Mouse (Mus musculus) neural tube, embryonic 13.5 days (tissue): ENCODE data around the gene Vegfa. TPM values are rescaled to one million over a fixed set of nuclear protein-coding genes. Genes with fewer than 3 reads are reported as not detected.

Experiments
- ATAC-seq: fragments of 200-750 bp; cut with Nextera tagmentation; 2 replicates; pipeline ENCODE4 v1.8.0; 2017; ENCODE audit warnings: low read depth, mild to moderate bottlenecking, moderate TSS enrichment, moderate library complexity
- H3K27ac ChIP-seq: fragments of 300-500 bp; sonication (generic); replicated peaks from 2 replicates; pipeline ENCODE4 v1.5.1; 2015; ENCODE audit warnings: moderate library complexity, mild to moderate bottlenecking, inconsistent platforms
- H3K27me3 ChIP-seq: fragments of 300-500 bp; sonication (generic); 2 replicates; pipeline ENCODE4 v1.6.1; 2015; ENCODE audit warnings: mild to moderate bottlenecking, inconsistent platforms
- H3K36me3 ChIP-seq: fragments of 300-500 bp; sonication (generic); 2 replicates; pipeline ENCODE4 v1.6.1; 2015; ENCODE audit warnings: mild to moderate bottlenecking, inconsistent platforms
- H3K4me1 ChIP-seq: fragments of 300-500 bp; sonication (generic); replicated peaks from 2 replicates; pipeline ENCODE4 v1.6.1; 2015; ENCODE audit warnings: inconsistent platforms
- H3K4me2 ChIP-seq: fragments of 300-500 bp; sonication (generic); 2 replicates; pipeline ENCODE4 v1.6.1; 2015; ENCODE audit warnings: inconsistent platforms, mild to moderate bottlenecking, moderate library complexity
- H3K4me3 ChIP-seq: fragments of 300-500 bp; sonication (generic); 2 replicates; pipeline ENCODE4 v1.5.1; 2015; ENCODE audit warnings: mild to moderate bottlenecking, inconsistent platforms
- H3K9ac ChIP-seq: fragments of 300-500 bp; sonication (generic); 2 replicates; pipeline ENCODE4 v1.6.1; 2015; ENCODE audit warnings: moderate library complexity, mild to moderate bottlenecking, inconsistent platforms
- H3K9me3 ChIP-seq: fragments of 300-500 bp; sonication (generic); 2 replicates; pipeline ENCODE4 v1.6.1; 2016; ENCODE audit warnings: inconsistent platforms
- WGBS: fragments of 180-500 bp; shearing (Covaris S2); methylation state at CpG from one replicate; pipeline ENCODE4 v1.1.7; 2015; 5-methylcytosine and 5-hydroxymethylcytosine counted together
- polyA plus RNA-seq: library from polyadenylated mRNA; unstranded; fragments of >200 nt; fragmentation: Nextera tagmentation; extraction: Ambion mirVana; gene quantifications from 2 replicates; pipeline ENCODE4 v1.2.1, GENCODE M21; 2015

Gene Vegfa
- polyA plus RNA-seq, 1 experiment from 2014 or later: 3.0 TPM

- H3K4me2 ChIP-seq: no peak overlapping the region
- H3K9ac ChIP-seq: no peak overlapping the region
- ATAC-seq: no peak
- H3K4me3 ChIP-seq: no peak overlapping the region
- H3K36me3 ChIP-seq: peaks cover 71% of the 10 kb centered on the region
- H3K9me3 ChIP-seq: no peaks in the 10 kb centered on the region
- no peaks in the 10 kb centered on the region for H3K27me3 ChIP-seq
- WGBS: 84% methylated on average over 6 of the region's 6 CpGs
- H3K4me1 ChIP-seq: peaks cover 21% of the 10 kb centered on the region
- H3K27ac ChIP-seq: 0 out of 2 replicates have a peak overlapping the region, but pooled peaks have one; percentile 23
Observed at GRCm38 (mm10) chr17:46022934-46023333, 9.2 kb downstream of the Vegfa start.

- WGBS: 86% methylated on average over 4 of the region's 4 CpGs
- Histone ChIP-seq H3K27me3 (no peaks in the 10 kb centered on the region), H3K36me3 (peaks cover 77% of the 10 kb centered on the region), H3K4me3 (no peak overlapping the region), H3K27ac (0 out of 2 replicates have a peak overlapping the region, but pooled peaks have one; percentile 23), H3K9me3 (no peaks in the 10 kb centered on the region), H3K9ac (no peak overlapping the region), H3K4me1 (peaks cover 16% of the 10 kb centered on the region), H3K4me2 (no peak overlapping the region)
- ATAC-seq: no peak
Observed at GRCm38 (mm10) chr17:46022427-46022826, 9.7 kb downstream of the Vegfa start.

- Histone ChIP-seq H3K27ac (no peak overlapping the region), H3K4me1 (peaks cover 9% of the 10 kb centered on the region), H3K27me3 (no peaks in the 10 kb centered on the region), H3K9ac (no peak overlapping the region), H3K4me2 (no peak overlapping the region), H3K9me3 (no peaks in the 10 kb centered on the region), H3K36me3 (peaks cover 77% of the 10 kb centered on the region), H3K4me3 (no peak overlapping the region)
- ATAC-seq: no peak
- 96% methylated on average over 9 of the region's 9 CpGs for WGBS
Observed at GRCm38 (mm10) chr17:46021760-46022159, 10.4 kb downstream of the Vegfa start.

GRCm38 (mm10) chr17:46021173-46021572, 11.0 kb downstream of the Vegfa start:
- H3K4me2 ChIP-seq: no peak overlapping the region
- no peaks in the 10 kb centered on the region for H3K27me3 ChIP-seq
- no peaks in the 10 kb centered on the region for H3K9me3 ChIP-seq
- peaks cover 3% of the 10 kb centered on the region for H3K4me1 ChIP-seq
- peaks cover 83% of the 10 kb centered on the region for H3K36me3 ChIP-seq
- 93% methylated on average over 7 of the region's 7 CpGs for WGBS
- H3K27ac ChIP-seq: no peak overlapping the region
- H3K9ac ChIP-seq: no peak overlapping the region
- no peak for ATAC-seq
- H3K4me3 ChIP-seq: no peak overlapping the region

- no peak overlapping the region for H3K4me2 ChIP-seq
- H3K9ac ChIP-seq: no peak overlapping the region
- H3K4me1 ChIP-seq: no peaks in the 10 kb centered on the region; the same call in 1 of the 2 replicates
- 75% methylated on average over 7 of the region's 7 CpGs for WGBS
- no peak overlapping the region for H3K4me3 ChIP-seq
- no peaks in the 10 kb centered on the region for H3K9me3 ChIP-seq
- H3K27ac ChIP-seq: no peak overlapping the region
- H3K36me3 ChIP-seq: peaks cover 85% of the 10 kb centered on the region
- no peaks in the 10 kb centered on the region for H3K27me3 ChIP-seq
- no peak for ATAC-seq
Observed at GRCm38 (mm10) chr17:46020579-46020978, 11.6 kb downstream of the Vegfa start.

- no peak overlapping the region for H3K9ac ChIP-seq
- no peaks in the 10 kb centered on the region; the same call in 1 of the 2 replicates for H3K4me1 ChIP-seq
- WGBS: 91% methylated on average over 10 of the region's 10 CpGs
- no peak overlapping the region for H3K4me3 ChIP-seq
- H3K36me3 ChIP-seq: peaks cover 76% of the 10 kb centered on the region
- H3K27me3 ChIP-seq: no peaks in the 10 kb centered on the region
- no peak for ATAC-seq
- H3K27ac ChIP-seq: no peak overlapping the region
- H3K4me2 ChIP-seq: no peak overlapping the region
- no peaks in the 10 kb centered on the region for H3K9me3 ChIP-seq
Observed at GRCm38 (mm10) chr17:46018736-46019004, 13.5 kb downstream of the Vegfa start.

- no peak overlapping the region for H3K9ac ChIP-seq
- WGBS: 77% methylated on average over 24 of the region's 24 CpGs
- no peak overlapping the region for H3K27ac ChIP-seq
- no peak overlapping the region for H3K4me3 ChIP-seq
- ATAC-seq: no peak
- H3K27me3 ChIP-seq: no peaks in the 10 kb centered on the region
- H3K36me3 ChIP-seq: peaks cover 72% of the 10 kb centered on the region
- H3K4me1 ChIP-seq: no peaks in the 10 kb centered on the region; the same call in 1 of the 2 replicates
- H3K4me2 ChIP-seq: no peak overlapping the region
- H3K9me3 ChIP-seq: no peaks in the 10 kb centered on the region
Observed at GRCm38 (mm10) chr17:46017946-46018735, 14.0 kb downstream of the Vegfa start.

GRCm38 (mm10) chr17:46016617-46017016, 15.6 kb downstream of the Vegfa start:
- H3K36me3 ChIP-seq: peaks cover 57% of the 10 kb centered on the region
- H3K4me1 ChIP-seq: no peaks in the 10 kb centered on the region; the same call in 1 of the 2 replicates
- WGBS: 92% methylated on average over 5 of the region's 5 CpGs
- no peak overlapping the region for H3K9ac ChIP-seq
- no peak overlapping the region for H3K4me3 ChIP-seq
- no peak overlapping the region for H3K27ac ChIP-seq
- no peaks in the 10 kb centered on the region for H3K9me3 ChIP-seq
- no peaks in the 10 kb centered on the region for H3K27me3 ChIP-seq
- no peak overlapping the region for H3K4me2 ChIP-seq
- no peak for ATAC-seq

GRCm38 (mm10) chr17:46015967-46016366, 16.2 kb downstream of the Vegfa start:
- Histone ChIP-seq H3K27ac (no peak overlapping the region), H3K27me3 (no peaks in the 10 kb centered on the region), H3K4me2 (no peak overlapping the region), H3K9ac (no peak overlapping the region), H3K4me3 (no peak overlapping the region), H3K9me3 (no peaks in the 10 kb centered on the region), H3K4me1 (no peaks in the 10 kb centered on the region; the same call in 1 of the 2 replicates), H3K36me3 (peaks cover 50% of the 10 kb centered on the region)
- ATAC-seq: no peak
- 92% methylated on average over 6 of the region's 6 CpGs for WGBS

GRCm38 (mm10) chr17:46014935-46015334, 17.2 kb downstream of the Vegfa start:
- Histone ChIP-seq H3K4me1 (peaks cover 8% of the 10 kb centered on the region; the same call in 1 of the 2 replicates), H3K9me3 (no peaks in the 10 kb centered on the region), H3K27me3 (no peaks in the 10 kb centered on the region), H3K36me3 (peaks cover 40% of the 10 kb centered on the region), H3K4me3 (no peak overlapping the region), H3K4me2 (no peak overlapping the region), H3K9ac (no peak overlapping the region), H3K27ac (no peak overlapping the region)
- no peak for ATAC-seq
- 96% methylated on average over 2 of the region's 2 CpGs for WGBS

GRCm38 (mm10) chr17:46013549-46013948, 18.6 kb downstream of the Vegfa start:
- no peak overlapping the region for H3K27ac ChIP-seq
- 89% methylated on average over 15 of the region's 15 CpGs for WGBS
- H3K36me3 ChIP-seq: peaks cover 26% of the 10 kb centered on the region
- no peaks in the 10 kb centered on the region for H3K9me3 ChIP-seq
- no peak overlapping the region for H3K9ac ChIP-seq
- ATAC-seq: no peak
- H3K4me1 ChIP-seq: peaks cover 10% of the 10 kb centered on the region; the same call in 1 of the 2 replicates
- H3K4me3 ChIP-seq: no peak overlapping the region
- no peak overlapping the region for H3K4me2 ChIP-seq
- H3K27me3 ChIP-seq: no peaks in the 10 kb centered on the region

GRCm38 (mm10) chr17:46012211-46012610, 20.0 kb downstream of the Vegfa start:
- H3K4me2 ChIP-seq: no peak overlapping the region
- ATAC-seq: no peak
- no peak overlapping the region for H3K9ac ChIP-seq
- no peaks in the 10 kb centered on the region for H3K27me3 ChIP-seq
- H3K27ac ChIP-seq: no peak overlapping the region
- no peaks in the 10 kb centered on the region for H3K9me3 ChIP-seq
- no peak overlapping the region for H3K4me3 ChIP-seq
- H3K4me1 ChIP-seq: peaks cover 10% of the 10 kb centered on the region; the same call in 1 of the 2 replicates
- 79% methylated on average over 8 of the region's 8 CpGs for WGBS
- H3K36me3 ChIP-seq: peaks cover 16% of the 10 kb centered on the region; the same call in 1 of the 2 replicates

- WGBS: 75% methylated on average over 6 of the region's 6 CpGs
- H3K9ac ChIP-seq: no peak overlapping the region
- peaks cover 6% of the 10 kb centered on the region; the same call in 1 of the 2 replicates for H3K36me3 ChIP-seq
- no peak overlapping the region for H3K4me2 ChIP-seq
- peaks cover 10% of the 10 kb centered on the region; the same call in 1 of the 2 replicates for H3K4me1 ChIP-seq
- H3K27me3 ChIP-seq: no peaks in the 10 kb centered on the region
- no peak overlapping the region for H3K4me3 ChIP-seq
- no peaks in the 10 kb centered on the region for H3K9me3 ChIP-seq
- no peak overlapping the region for H3K27ac ChIP-seq
- ATAC-seq: no peak
Observed at GRCm38 (mm10) chr17:46010462-46010861, 21.7 kb downstream of the Vegfa start.
